Mouse (Mus musculus) heart, embryonic 15.5 days (tissue): Measurements from ENCODE around the gene Krtap24-1. TPM values are rescaled to one million over a fixed set of nuclear protein-coding genes. Genes with fewer than 3 reads are reported as not detected.

ENCODE experiments used
- ATAC-seq: fragments of 200-750 bp; cut with Nextera tagmentation; replicated peaks from 2 replicates; pipeline ENCODE4 v1.8.0; 2017; ENCODE audit warnings: low read depth, moderate TSS enrichment; ENCODE audit not compliant: insufficient number of reproducible peaks, insufficient read depth, low FRiP score
- H3K27ac ChIP-seq: fragments of 300-500 bp; sonication (generic); 2 replicates; pipeline ENCODE4 v1.5.1; 2015; ENCODE audit warnings: mild to moderate bottlenecking, inconsistent platforms
- H3K27me3 ChIP-seq: fragments of 300-500 bp; sonication (generic); 2 replicates; pipeline ENCODE4 v1.6.1; 2015; ENCODE audit warnings: inconsistent platforms
- H3K36me3 ChIP-seq: fragments of 300-500 bp; sonication (generic); 2 replicates; pipeline ENCODE4 v1.6.1; 2015; ENCODE audit warnings: mild to moderate bottlenecking, inconsistent platforms
- H3K4me1 ChIP-seq: fragments of 300-500 bp; sonication (generic); replicated peaks from 2 replicates; pipeline ENCODE4 v1.6.1; 2015; ENCODE audit warnings: inconsistent platforms
- H3K4me2 ChIP-seq: fragments of 300-500 bp; sonication (generic); 2 replicates; pipeline ENCODE4 v1.6.1; 2015; ENCODE audit warnings: inconsistent platforms, mild to moderate bottlenecking, moderate library complexity
- H3K4me3 ChIP-seq: fragments of 300-500 bp; sonication (generic); 2 replicates; pipeline ENCODE4 v1.5.1; 2015; ENCODE audit warnings: mild to moderate bottlenecking, inconsistent platforms
- H3K9ac ChIP-seq: fragments of 300-500 bp; sonication (generic); 2 replicates; pipeline ENCODE4 v1.6.1; 2015; ENCODE audit warnings: mild to moderate bottlenecking, inconsistent platforms
- H3K9me3 ChIP-seq: fragments of 300-500 bp; sonication (generic); replicated peaks from 2 replicates; pipeline ENCODE4 v1.6.1; 2016; ENCODE audit warnings: inconsistent platforms
- WGBS: fragments of 180-500 bp; shearing (Covaris S2); methylation state at CpG from one replicate; pipeline ENCODE4 v1.1.7; 2015; ENCODE audit warnings: mixed read lengths; 5-methylcytosine and 5-hydroxymethylcytosine counted together
- polyA plus RNA-seq: library from polyadenylated mRNA; unstranded; fragments of >200 nt; fragmentation: Nextera tagmentation; extraction: Ambion mirVana; gene quantifications from 2 replicates; pipeline ENCODE4 v1.2.1, GENCODE M21; 2015

Gene Krtap24-1
- polyA plus RNA-seq = not detected in 2 replicates

DNA sequence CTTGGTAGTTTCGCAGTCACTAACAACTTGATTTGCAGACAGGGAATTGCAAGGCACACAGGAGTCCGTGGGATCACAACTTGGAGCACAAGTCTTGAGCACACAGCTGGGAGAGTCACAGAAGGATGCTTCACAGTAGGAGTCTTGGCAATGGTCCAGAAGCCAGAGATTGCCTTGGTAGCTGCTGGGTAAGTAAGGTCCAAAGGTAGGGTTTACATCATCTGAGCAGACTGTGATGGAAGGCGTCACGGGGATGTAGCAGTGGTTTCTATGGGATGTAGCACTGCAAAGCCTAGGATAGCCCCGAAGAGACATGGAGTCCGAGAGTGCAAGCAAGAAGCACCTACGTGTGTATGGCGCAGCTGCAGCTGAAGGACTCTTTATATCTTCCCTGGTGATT, at the start of gene Krtap24-1:
Krtap24-1 (minus strand) TSS at position 358 of the 400 bp plus-strand sequence.
- 87% methylated on average over 8 of the region's 8 CpGs for WGBS
- Histone ChIP-seq H3K9me3 (no peaks in the 10 kb centered on the region), H3K4me2 (no peak within 1 kb of the TSS)

DNA sequence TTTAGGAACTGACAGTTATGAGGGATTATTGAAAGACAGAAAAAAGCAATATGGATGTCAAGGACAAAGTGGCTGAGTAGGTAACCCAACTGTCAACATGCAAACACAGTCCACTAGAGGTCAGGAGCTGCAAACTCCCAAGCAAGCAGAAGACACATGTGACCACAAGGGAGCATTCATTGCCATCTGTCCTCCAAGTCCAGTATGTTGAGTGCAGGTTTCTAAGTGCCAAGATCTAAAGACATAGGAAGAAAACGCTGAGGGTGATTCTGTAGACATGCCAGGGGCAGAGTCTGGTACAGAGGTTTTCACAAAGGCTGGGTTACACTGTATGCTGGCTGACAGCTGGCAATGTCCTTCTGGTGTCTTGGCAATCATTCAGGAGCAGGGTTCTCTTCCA, 45.3 kb upstream of the Krtap24-1 start:
- no peak overlapping the region for H3K27ac ChIP-seq
- no peak overlapping the region for H3K9ac ChIP-seq
- no peaks in the 10 kb centered on the region for H3K9me3 ChIP-seq
- 43% methylated on average over 1 of the region's 1 CpGs for WGBS
- no peaks in the 10 kb centered on the region for H3K4me1 ChIP-seq
- H3K27me3 ChIP-seq = no peaks in the 10 kb centered on the region
- no peak for ATAC-seq
- no peak overlapping the region for H3K4me3 ChIP-seq
- no peaks in the 10 kb centered on the region for H3K36me3 ChIP-seq
- no peak overlapping the region for H3K4me2 ChIP-seq

More for the DNA sequence above, at the start of gene Krtap24-1:
- Histone ChIP-seq H3K4me1 (no peaks in the 10 kb centered on the region), H3K27ac (no peak within 1 kb of the TSS), H3K36me3 (no peaks in the 10 kb centered on the region), H3K27me3 (no peaks in the 10 kb centered on the region), H3K9ac (no peak within 1 kb of the TSS), H3K4me3 (no peak within 1 kb of the TSS)
- no peak for ATAC-seq

DNA sequence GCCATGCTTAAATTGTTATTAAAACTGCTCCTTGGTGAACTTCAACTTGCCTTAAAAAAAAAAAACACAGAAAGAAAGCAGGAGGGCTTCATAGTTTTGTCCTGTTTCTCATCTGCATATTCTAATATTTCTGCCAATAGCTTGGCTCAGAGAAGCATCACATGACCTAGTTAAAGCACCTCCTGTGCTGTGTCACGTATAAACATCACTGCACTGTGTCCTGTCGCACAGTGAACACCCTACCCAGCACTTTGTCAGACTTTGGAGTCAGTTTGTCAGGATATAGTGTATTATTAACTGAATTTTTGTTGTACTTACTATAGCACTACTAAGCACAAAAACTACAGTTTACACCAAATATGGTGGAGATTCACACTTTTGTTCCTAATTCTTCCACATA, 39.9 kb upstream of the Krtap24-1 start:
- no peak overlapping the region for H3K4me3 ChIP-seq
- H3K4me2 ChIP-seq = no peak overlapping the region
- no peaks in the 10 kb centered on the region for H3K27me3 ChIP-seq
- no peak overlapping the region for H3K27ac ChIP-seq
- no peak for ATAC-seq
- H3K36me3 ChIP-seq = no peaks in the 10 kb centered on the region
- no peaks in the 10 kb centered on the region for H3K4me1 ChIP-seq
- WGBS = 63% methylated on average over 2 of the region's 2 CpGs
- H3K9ac ChIP-seq = no peak overlapping the region
- no peaks in the 10 kb centered on the region for H3K9me3 ChIP-seq

DNA sequence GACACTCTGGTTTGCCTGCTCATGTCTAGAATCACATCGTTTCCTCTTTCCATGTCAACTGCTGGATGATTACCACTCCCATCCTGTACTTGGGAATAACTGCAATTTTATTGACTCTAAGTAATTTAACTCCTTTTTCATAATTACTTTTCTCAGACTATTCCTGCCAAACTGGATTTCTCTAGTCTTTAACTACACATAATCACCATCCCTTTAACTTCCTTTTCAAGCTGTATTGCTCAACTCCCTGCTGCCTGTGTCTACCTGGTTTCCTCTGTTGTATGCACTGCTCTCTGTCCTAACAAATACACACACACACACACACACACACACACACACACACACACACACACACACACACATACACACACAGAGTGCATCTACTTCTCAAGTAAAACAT, 39.0 kb upstream of the Krtap24-1 start:
- Histone ChIP-seq H3K4me2 (no peak overlapping the region), H3K9ac (no peak overlapping the region), H3K27me3 (no peaks in the 10 kb centered on the region), H3K27ac (no peak overlapping the region), H3K4me3 (no peak overlapping the region), H3K36me3 (no peaks in the 10 kb centered on the region), H3K9me3 (no peaks in the 10 kb centered on the region), H3K4me1 (no peaks in the 10 kb centered on the region)
- no peak for ATAC-seq
- 53% methylated on average over 1 of the region's 1 CpGs for WGBS

DNA sequence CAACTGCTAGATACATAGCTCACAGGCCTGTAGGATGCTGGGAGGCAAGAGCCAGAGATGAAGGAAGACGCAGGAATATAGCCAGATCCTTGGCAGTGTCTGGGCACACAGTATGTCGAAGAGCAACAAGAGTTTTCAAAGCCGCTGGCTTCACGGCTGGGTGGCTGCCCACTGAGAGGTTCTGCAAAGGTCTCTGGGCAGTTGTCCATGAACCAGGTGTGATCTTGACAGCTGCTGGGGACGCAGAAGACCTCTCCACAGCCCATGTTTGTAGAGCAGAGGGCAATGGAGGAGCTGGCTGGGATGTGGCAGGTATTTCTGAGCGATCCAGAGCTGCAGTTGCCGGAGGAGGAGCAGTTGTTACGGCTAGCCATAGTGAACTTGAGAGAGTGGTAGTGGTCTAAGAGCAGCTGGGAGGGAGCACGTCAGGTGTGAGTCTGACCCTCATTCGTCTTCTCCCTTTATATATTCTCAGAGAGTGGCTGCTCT, 35.3 kb upstream of the Krtap24-1 start, which contains the start of gene Krtap26-1:
Krtap26-1 (minus strand) TSS at position 439 of the 489 bp plus-strand sequence.
- no peak within 1 kb of the TSS for H3K4me3 ChIP-seq
- WGBS = 82% methylated on average over 10 of the region's 10 CpGs
- no peaks in the 10 kb centered on the region for H3K4me1 ChIP-seq
- no peak for ATAC-seq
- H3K27me3 ChIP-seq = no peaks in the 10 kb centered on the region
- no peak within 1 kb of the TSS for H3K4me2 ChIP-seq
- no peaks in the 10 kb centered on the region for H3K36me3 ChIP-seq
- no peaks in the 10 kb centered on the region for H3K9me3 ChIP-seq
- no peak within 1 kb of the TSS for H3K9ac ChIP-seq
- no peak within 1 kb of the TSS for H3K27ac ChIP-seq

DNA sequence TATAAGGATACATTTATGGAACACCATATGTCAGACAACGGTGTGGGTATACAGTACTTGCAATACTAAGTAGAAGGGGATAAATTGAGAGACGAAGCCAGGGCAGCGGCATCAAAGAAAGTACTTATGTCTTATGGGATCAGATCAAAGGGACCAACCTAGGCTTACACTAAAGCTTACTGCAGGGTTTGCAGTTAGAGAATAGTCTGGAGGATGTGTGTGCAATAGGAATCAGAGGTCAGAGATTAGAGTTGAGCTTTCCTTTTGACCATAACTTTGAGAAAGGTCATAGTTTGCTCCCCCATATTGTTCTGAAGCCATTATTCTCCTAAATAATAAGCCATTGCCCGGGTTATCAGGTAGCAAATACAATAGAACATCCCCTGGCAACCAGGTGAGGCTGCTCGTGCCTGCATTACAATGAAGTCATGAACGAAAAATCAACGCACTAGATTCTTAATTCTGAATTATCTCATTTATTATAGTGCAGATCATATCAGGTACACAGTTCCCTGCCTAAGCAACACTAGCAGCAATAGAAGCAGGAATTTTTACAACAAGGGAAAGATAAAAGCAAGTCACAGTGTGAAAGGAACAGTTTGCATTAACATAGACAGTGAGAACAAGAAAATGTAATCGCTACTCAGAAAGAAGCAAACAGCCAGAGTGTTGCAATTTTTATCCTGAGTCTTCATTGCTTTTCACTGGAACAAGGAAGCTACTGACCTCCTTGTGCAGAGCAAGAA, 34.5 kb upstream of the Krtap24-1 start:
- Histone ChIP-seq H3K4me2 (no peak overlapping the region), H3K4me3 (no peak overlapping the region), H3K27me3 (no peaks in the 10 kb centered on the region), H3K9me3 (no peaks in the 10 kb centered on the region), H3K36me3 (no peaks in the 10 kb centered on the region), H3K9ac (no peak overlapping the region), H3K27ac (no peak overlapping the region), H3K4me1 (no peaks in the 10 kb centered on the region)
- ATAC-seq = no peak
- WGBS = 82% methylated on average over 8 of the region's 8 CpGs

DNA sequence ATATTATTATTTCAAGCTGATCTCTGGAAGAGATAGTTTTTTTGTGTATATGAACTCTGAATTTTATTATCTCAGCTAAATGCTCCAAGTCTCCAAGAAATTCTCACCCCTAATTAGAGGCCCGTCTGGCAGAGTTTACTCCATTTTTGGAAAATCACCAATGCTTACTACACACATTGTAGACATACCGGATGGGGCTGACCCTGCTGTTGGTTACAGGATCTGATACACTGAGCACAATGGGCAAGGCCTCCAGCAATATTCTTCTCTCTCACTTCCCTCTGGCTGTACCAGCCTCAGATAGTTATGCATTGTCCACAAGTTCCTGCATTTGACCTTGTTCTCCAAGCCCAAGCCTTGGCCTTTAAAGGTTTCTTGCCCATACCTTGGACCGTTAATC, 28.0 kb upstream of the Krtap24-1 start:
- no peak for ATAC-seq
- no peak overlapping the region for H3K4me2 ChIP-seq

DNA sequence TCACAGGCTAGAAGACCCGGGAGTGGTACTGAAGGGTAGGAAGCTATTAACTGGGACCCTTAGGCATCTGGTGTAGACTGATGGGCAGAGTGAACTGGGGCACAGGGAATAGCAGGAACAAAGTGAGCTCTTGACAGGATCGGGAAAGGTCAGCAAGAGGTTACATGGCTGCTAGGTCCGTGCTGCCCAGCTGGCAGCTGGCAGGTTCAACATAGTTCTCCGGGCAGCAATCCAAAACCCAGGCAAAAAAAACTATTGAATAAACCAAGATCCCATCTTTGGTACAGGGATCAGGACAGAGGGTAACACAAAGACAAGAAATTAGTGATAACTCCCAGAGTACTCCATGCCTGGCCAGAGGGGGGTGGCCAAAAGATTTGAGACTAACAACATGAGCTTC, 23.1 kb upstream of the Krtap24-1 start:
- Histone ChIP-seq H3K27me3 (no peaks in the 10 kb centered on the region), H3K4me1 (peaks cover 4% of the 10 kb centered on the region), H3K4me3 (no peak overlapping the region), H3K36me3 (no peaks in the 10 kb centered on the region), H3K9me3 (no peaks in the 10 kb centered on the region), H3K4me2 (no peak overlapping the region), H3K9ac (no peak overlapping the region), H3K27ac (no peak overlapping the region)
- peak; percentile 66; the same call in 1 of the 2 replicates for ATAC-seq
- WGBS = 34% methylated on average over 4 of the region's 4 CpGs

More for the DNA sequence above, 28.0 kb upstream of the Krtap24-1 start:
- Histone ChIP-seq H3K4me3 (no peak overlapping the region), H3K4me1 (peaks cover 1% of the 10 kb centered on the region), H3K36me3 (no peaks in the 10 kb centered on the region), H3K9me3 (no peaks in the 10 kb centered on the region), H3K27ac (no peak overlapping the region), H3K27me3 (no peaks in the 10 kb centered on the region), H3K9ac (no peak overlapping the region)
- 74% methylated on average over 3 of the region's 3 CpGs for WGBS

DNA sequence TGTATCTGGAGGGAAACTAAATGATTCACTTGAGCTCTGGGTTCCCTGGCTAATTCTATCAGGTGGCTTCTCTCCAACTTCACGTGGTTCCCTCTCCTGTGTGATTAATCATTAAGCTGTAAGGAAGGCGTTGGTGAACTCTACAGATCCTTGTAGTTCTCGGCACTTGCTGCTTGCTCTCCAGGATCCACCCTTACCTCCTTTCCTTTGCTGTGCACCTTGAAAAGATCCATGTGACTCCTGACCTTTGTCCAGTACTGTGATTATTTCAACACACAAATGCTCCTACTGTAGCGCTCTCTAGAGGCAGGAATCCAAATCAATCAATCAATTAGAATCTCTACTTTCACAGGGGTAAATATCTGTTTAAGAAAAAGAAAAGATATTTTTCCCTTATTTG, 19.4 kb upstream of the Krtap24-1 start:
- WGBS = 71% methylated on average over 4 of the region's 4 CpGs
- Histone ChIP-seq H3K4me1 (peaks cover 4% of the 10 kb centered on the region), H3K27ac (no peak overlapping the region), H3K4me3 (no peak overlapping the region), H3K27me3 (no peaks in the 10 kb centered on the region), H3K9ac (no peak overlapping the region), H3K36me3 (no peaks in the 10 kb centered on the region), H3K9me3 (no peaks in the 10 kb centered on the region), H3K4me2 (no peak overlapping the region)
- no peak for ATAC-seq

DNA sequence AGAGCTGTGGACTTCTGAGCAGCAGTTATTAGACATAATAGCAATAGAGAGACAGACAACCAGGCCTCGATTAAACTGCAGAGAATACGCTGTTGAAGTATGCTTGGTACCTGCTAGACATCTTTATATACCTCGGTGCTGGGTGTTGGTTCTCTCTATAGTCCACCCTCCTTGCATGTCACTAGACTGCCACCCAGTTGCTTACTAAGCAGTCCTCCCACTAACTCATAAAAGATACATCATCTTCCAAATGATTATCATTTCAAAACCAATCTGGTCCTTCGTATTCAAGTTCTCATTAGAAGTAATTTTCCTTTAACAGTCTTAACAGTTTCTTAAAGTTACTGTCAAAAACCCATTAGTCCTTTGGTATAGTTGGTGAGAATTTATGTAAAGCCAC, 15.5 kb upstream of the Krtap24-1 start, which contains the start of gene 2310079G19Rik:
2310079G19Rik (minus strand) TSS at position 101 of the 400 bp plus-strand sequence.
- Histone ChIP-seq H3K27ac (no peak within 1 kb of the TSS), H3K36me3 (no peaks in the 10 kb centered on the region), H3K4me1 (no peaks in the 10 kb centered on the region), H3K9ac (no peak within 1 kb of the TSS), H3K27me3 (no peaks in the 10 kb centered on the region), H3K4me3 (no peak within 1 kb of the TSS), H3K9me3 (no peaks in the 10 kb centered on the region), H3K4me2 (no peak within 1 kb of the TSS)
- WGBS = 86% methylated on average over 4 of the region's 4 CpGs
- no peak for ATAC-seq

DNA sequence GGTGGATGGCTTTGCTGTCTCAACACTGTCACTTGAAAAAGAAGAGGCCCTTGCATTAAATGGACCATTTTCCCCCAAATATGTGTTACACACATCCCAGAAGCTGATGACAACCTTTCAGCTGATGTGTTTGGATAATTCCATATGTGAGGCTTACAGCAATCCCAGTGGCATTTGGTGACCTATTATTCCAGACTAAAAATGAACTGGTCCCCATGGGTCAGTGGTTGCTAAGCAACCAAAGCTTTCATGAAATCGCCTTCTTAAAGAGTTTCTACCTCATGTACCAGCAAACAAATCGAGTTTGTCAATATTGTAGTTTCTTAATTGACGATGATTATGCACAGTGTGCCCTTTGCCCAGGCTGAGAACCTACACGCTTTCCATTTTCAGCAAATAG, 633 bp upstream of the Krtap24-1 start:
- Histone ChIP-seq H3K9me3 (no peaks in the 10 kb centered on the region), H3K4me2 (no peak overlapping the region), H3K9ac (no peak overlapping the region), H3K27ac (no peak overlapping the region), H3K36me3 (no peaks in the 10 kb centered on the region), H3K4me3 (no peak overlapping the region), H3K27me3 (no peaks in the 10 kb centered on the region), H3K4me1 (no peaks in the 10 kb centered on the region)
- no peak for ATAC-seq
- WGBS = 78% methylated on average over 4 of the region's 4 CpGs

DNA sequence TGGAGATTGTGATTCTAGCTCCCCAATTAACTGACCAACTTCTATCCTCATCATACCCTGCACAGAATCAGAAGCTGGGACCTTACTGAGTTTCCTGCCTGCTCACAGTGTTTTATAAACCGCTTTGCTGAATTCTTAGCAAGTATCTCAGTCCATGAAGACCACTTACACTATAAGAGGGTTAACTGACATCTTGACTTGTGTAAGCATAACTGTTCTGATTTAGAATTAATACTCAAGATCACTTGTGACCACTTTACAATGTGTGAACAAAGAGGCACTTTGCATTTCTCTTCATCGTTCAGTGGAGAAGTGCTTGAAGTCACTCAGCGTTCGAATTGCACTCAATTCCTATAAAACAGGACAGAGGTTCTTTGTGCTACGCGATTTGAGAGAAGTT, 7.5 kb downstream of the Krtap24-1 start:
- WGBS = 81% methylated on average over 6 of the region's 6 CpGs
- no peak overlapping the region for H3K4me3 ChIP-seq
- no peaks in the 10 kb centered on the region for H3K27me3 ChIP-seq
- no peak overlapping the region for H3K4me2 ChIP-seq
- ATAC-seq = no peak
- H3K9ac ChIP-seq = no peak overlapping the region
- no peaks in the 10 kb centered on the region for H3K36me3 ChIP-seq
- no peaks in the 10 kb centered on the region for H3K4me1 ChIP-seq
- H3K9me3 ChIP-seq = no peaks in the 10 kb centered on the region
- H3K27ac ChIP-seq = no peak overlapping the region
